Mouse (Mus musculus) spleen, embryonic (tissue): ENCODE measurements around the gene Hils1.

Experiments used
- CTCF ChIA-PET: fragments of 350-600 bp; sonication (Branson Sonifier 250); formaldehyde crosslinking; loops from one replicate; lab custom pipeline; 2022; lab: Charles Lee

Gene Hils1

GRCm38 (mm10) chr11:94987341-94987740 is 19.9 kb downstream of the Hils1 start:
- CTCF ChIA-PET: interaction anchor here (0.5 to 1.5 kb wide), 4 partner anchors 8 to 20 kb away, joined by 3 to 4 read pairs (median 3); no protein-coding TSS in a partner anchor

GRCm38 (mm10) chr11:94987851-94988250 is 20.5 kb downstream of the Hils1 start:
- CTCF ChIA-PET: no interaction called here

- CTCF ChIA-PET: interaction anchor here (0.9 kb wide), 1 partner anchor 12 kb away, joined by 6 read pairs; no protein-coding TSS in a partner anchor
These were observed 21.6 kb downstream of the Hils1 start for GRCm38 (mm10) chr11:94988780-94989561.

- CTCF ChIA-PET: interaction anchor here (0.9 kb wide), 1 partner anchor 11 kb away, joined by 6 read pairs; no protein-coding TSS in a partner anchor
These were observed 22.2 kb downstream of the Hils1 start for GRCm38 (mm10) chr11:94989562-94990017.

GRCm38 (mm10) chr11:94990102-94990748 is 22.8 kb downstream of the Hils1 start:
- CTCF ChIA-PET: interaction anchor here (0.6 to 0.7 kb wide), 2 partner anchors 11 to 17 kb away, joined by 3 to 5 read pairs; no protein-coding TSS in a partner anchor

- CTCF ChIA-PET: interaction anchor here (0.6 to 0.8 kb wide), 3 partner anchors 10 to 18 kb away, joined by 3 to 5 read pairs (median 5); no protein-coding TSS in a partner anchor
These were observed 23.6 kb downstream of the Hils1 start, which contains the start of gene Ppp1r9b for GRCm38 (mm10) chr11:94990749-94991577. Ppp1r9b (plus strand) TSS chr11:94991035.

- CTCF ChIA-PET: interaction anchor here (0.8 kb wide), 1 partner anchor 9 kb away, joined by 5 read pairs; no protein-coding TSS in a partner anchor
These were observed 24.5 kb downstream of the Hils1 start for GRCm38 (mm10) chr11:94991641-94992479.

- CTCF ChIA-PET: no interaction called here
These were observed 25.0 kb downstream of the Hils1 start for GRCm38 (mm10) chr11:94992480-94992753.

GRCm38 (mm10) chr11:94992754-94993606 is 25.6 kb downstream of the Hils1 start:
- CTCF ChIA-PET: no interaction called here

- CTCF ChIA-PET: interaction anchor here (0.6 kb wide), 1 partner anchor 11 kb away, joined by 3 read pairs; no protein-coding TSS in a partner anchor
These were observed 26.9 kb downstream of the Hils1 start for GRCm38 (mm10) chr11:94994208-94994814.

GRCm38 (mm10) chr11:94994947-94995772 is 27.8 kb downstream of the Hils1 start:
- CTCF ChIA-PET: no interaction called here

GRCm38 (mm10) chr11:94996101-94996500 is 28.7 kb downstream of the Hils1 start:
- CTCF ChIA-PET: no interaction called here

GRCm38 (mm10) chr11:94996984-94997383 is 29.6 kb downstream of the Hils1 start:
- CTCF ChIA-PET: no interaction called here

- CTCF ChIA-PET: no interaction called here
These were observed 30.2 kb downstream of the Hils1 start for GRCm38 (mm10) chr11:94997596-94997995.

GRCm38 (mm10) chr11:94998041-94998531 is 30.7 kb downstream of the Hils1 start:
- CTCF ChIA-PET: no interaction called here

- CTCF ChIA-PET: interaction anchor here (0.8 to 1.1 kb wide), 2 partner anchors 9 to 11 kb away, joined by 5 to 6 read pairs; partner anchors contain the start of gene Ppp1r9b
These were observed 32.7 kb downstream of the Hils1 start for GRCm38 (mm10) chr11:95000128-95000527.

- CTCF ChIA-PET: interaction anchor here (0.6 to 1.1 kb wide), 4 partner anchors 9 to 20 kb away, joined by 4 to 6 read pairs (median 6); partner anchors contain the start of gene Ppp1r9b
These were observed 33.2 kb downstream of the Hils1 start for GRCm38 (mm10) chr11:95000548-95000947.

- CTCF ChIA-PET: interaction anchor here (0.5 to 1.1 kb wide), 5 partner anchors 10 to 21 kb away, joined by 3 to 6 read pairs (median 5); partner anchors contain the start of gene Ppp1r9b
These were observed 33.7 kb downstream of the Hils1 start for GRCm38 (mm10) chr11:95001058-95001457.
